Mouse (Mus musculus) erythroblast, embryonic 14.5 days (primary cell): ENCODE data around the gene Cfl2.

ENCODE experiments used
- GATA1 ChIP-seq: IDR thresholded peaks from 2 replicates; pipeline ENCODE4 v1.6.1; 2012; ENCODE audit warnings: low read length, inconsistent platforms, mixed read lengths
- TAL1 ChIP-seq: IDR thresholded peaks from 3 replicates; pipeline ENCODE4 v1.6.1; 2012; ENCODE audit warnings: low read length, inconsistent platforms, mixed read lengths

DNA sequence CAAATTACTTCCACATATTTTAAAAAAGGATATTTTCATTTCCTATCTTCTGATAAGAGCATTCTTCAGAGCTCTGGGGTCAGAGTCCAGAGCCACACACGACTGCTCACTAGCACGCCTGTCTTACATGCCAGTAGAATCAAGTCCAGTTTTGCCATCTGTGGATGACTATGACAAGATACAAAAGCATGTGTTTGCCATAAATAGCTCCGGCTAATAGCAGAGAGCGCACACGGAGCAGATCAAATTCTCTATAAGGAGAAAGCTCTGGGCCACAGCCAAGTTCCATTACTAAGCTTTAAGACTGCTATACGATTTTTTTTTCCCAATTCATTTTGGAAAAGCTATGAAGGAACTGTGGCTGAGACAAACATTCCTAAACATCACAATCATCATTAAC is 3.1 kb downstream of the Cfl2 start:
- TF ChIP-seq GATA1 (no peak), TAL1 (no peak)
